Mouse (Mus musculus) spleen, adult 10 weeks (tissue): ENCODE data around the gene Gm3629. TPM values are rescaled to one million over a fixed set of nuclear protein-coding genes. Genes with fewer than 3 reads are reported as not detected.

Experiments
- polyA plus RNA-seq: library from polyadenylated mRNA; stranded (reverse); fragments of 350-450 nt; fragmentation: Illumina TruSeq; extraction: RNeasy Lipid Tissue Mini Kit (QIAGEN cat#74804); gene quantifications from one replicate; pipeline ENCODE4 v1.2.3, GENCODE M21; 2015; ENCODE audit warnings: low replicate concordance; ENCODE audit not compliant: insufficient read depth

Gm3629 gene
- polyA plus RNA-seq, result 0.17 TPM

GRCm38 (mm10) chr14:6590513-6590912 is at the start of gene Gm3629:
Gene Gm3629, minus strand, starts transcription at chr14:6590613.

GRCm38 (mm10) chr14:6622318-6622717 is 31.9 kb upstream of the Gm3629 start, which contains the start of gene Gm3460:
Gene Gm3460, minus strand, starts transcription at chr14:6622418.

GRCm38 (mm10) chr14:6537190-6537589 is 53.2 kb downstream of the Gm3629 start, which contains the start of gene Gm8356:
Gene Gm8356, minus strand, starts transcription at chr14:6537290.

Other genes starting within 250 kb of the Gm3629 start
- not detected for gene Gm3618, start 246.9 kb downstream of the Gm3629 start, polyA plus RNA-seq
- gene Gm16440, start 200.3 kb downstream of the Gm3629 start, polyA plus RNA-seq, result not detected
- 0.28 TPM for gene Gm3591, start 178.1 kb downstream of the Gm3629 start, polyA plus RNA-seq
- gene Gm3594, start 146.0 kb downstream of the Gm3629 start, polyA plus RNA-seq, result not detected
- gene Gm8356, start 53.3 kb downstream of the Gm3629 start, polyA plus RNA-seq, result not detected
- gene Gm3460, start 31.8 kb upstream of the Gm3629 start, polyA plus RNA-seq, result not detected
- not detected for gene Gm10251, start 93.6 kb upstream of the Gm3629 start, polyA plus RNA-seq
- not detected for gene Gm8050, start 129.6 kb upstream of the Gm3629 start, polyA plus RNA-seq
- gene Gm3636, start 151.7 kb upstream of the Gm3629 start, polyA plus RNA-seq, result 4.9 TPM
- gene Gm8362, start 183.8 kb upstream of the Gm3629 start, polyA plus RNA-seq, result not detected
- gene Gm3642, start 249.7 kb upstream of the Gm3629 start, polyA plus RNA-seq, result not detected